Mouse (Mus musculus) skeletal muscle tissue, adult 2 months (tissue): Measurements from ENCODE around the gene Hspd1.
A peak's percentile ranks its signal among the peaks of the same experiment; 100 is the strongest.

Experiments used
- DNase-seq: peaks from one replicate; pipeline ENCODE4 v3.0.0-alpha.2; 2012; ENCODE audit warnings: low read depth, low spot score

Hspd1 gene

GRCm38 (mm10) chr1:55042246-55042645, 45.8 kb downstream of the Hspd1 start:
- no peak for DNase-seq

- DNase-seq = no peak
Measured at GRCm38 (mm10) chr1:55041691-55042090, 46.4 kb downstream of the Hspd1 start.

- DNase-seq = no peak
Measured at GRCm38 (mm10) chr1:55039944-55040343, 48.1 kb downstream of the Hspd1 start.

GRCm38 (mm10) chr1:55031026-55031779, 56.8 kb downstream of the Hspd1 start:
- DNase-seq = no peak

GRCm38 (mm10) chr1:55029446-55029845, 58.6 kb downstream of the Hspd1 start:
- DNase-seq = no peak

- DNase-seq = peak; percentile 54
Measured at GRCm38 (mm10) chr1:55028512-55029249, 59.4 kb downstream of the Hspd1 start.

- DNase-seq = no peak
Measured at GRCm38 (mm10) chr1:55027966-55028365, 60.1 kb downstream of the Hspd1 start.
